Mouse (Mus musculus) heart, embryonic 12.5 days (tissue): ENCODE measurements around the gene Pkd1l3. TPM values are rescaled to one million over a fixed set of nuclear protein-coding genes. Genes with fewer than 3 reads are reported as not detected.

ENCODE experiments used
- ATAC-seq: fragments of 200-750 bp; cut with Nextera tagmentation; 2 replicates; pipeline ENCODE4 v1.8.0; 2017; ENCODE audit warnings: moderate TSS enrichment, moderate library complexity; ENCODE audit not compliant: insufficient number of reproducible peaks, low FRiP score
- H3K27ac ChIP-seq: fragments of 300-500 bp; sonication (generic); 2 replicates; pipeline ENCODE4 v1.5.1; 2016; ENCODE audit warnings: mild to moderate bottlenecking, moderate library complexity; ENCODE audit not compliant: poor library complexity, severe bottlenecking
- H3K27me3 ChIP-seq: fragments of 300-500 bp; sonication (generic); replicated peaks from 2 replicates; pipeline ENCODE4 v1.6.1; 2016; ENCODE audit warnings: mild to moderate bottlenecking, moderate library complexity
- H3K36me3 ChIP-seq: fragments of 300-500 bp; sonication (generic); 2 replicates; pipeline ENCODE4 v1.6.1; 2016; ENCODE audit warnings: mild to moderate bottlenecking, moderate library complexity
- H3K4me1 ChIP-seq: fragments of 300-500 bp; sonication (generic); replicated peaks from 2 replicates; pipeline ENCODE4 v1.6.1; 2016; ENCODE audit warnings: mild to moderate bottlenecking
- H3K4me2 ChIP-seq: fragments of 300-500 bp; sonication (generic); 2 replicates; pipeline ENCODE4 v1.6.1; 2016; ENCODE audit warnings: mild to moderate bottlenecking, moderate library complexity
- H3K4me3 ChIP-seq: fragments of 300-500 bp; sonication (generic); 2 replicates; pipeline ENCODE4 v1.5.1; 2016; ENCODE audit warnings: mild to moderate bottlenecking
- H3K9ac ChIP-seq: fragments of 300-500 bp; sonication (generic); 2 replicates; pipeline ENCODE4 v1.6.1; 2016; ENCODE audit warnings: mild to moderate bottlenecking, moderate library complexity
- H3K9me3 ChIP-seq: fragments of 300-500 bp; sonication (generic); replicated peaks from 2 replicates; pipeline ENCODE4 v1.6.1; 2016; ENCODE audit warnings: mild to moderate bottlenecking, moderate library complexity
- WGBS: fragments of 180-500 bp; shearing (Covaris S2); methylation state at CpG from one replicate; pipeline ENCODE4 v1.1.7; 2016; 5-methylcytosine and 5-hydroxymethylcytosine counted together
- polyA plus RNA-seq: library from polyadenylated mRNA; unstranded; fragments of >200 nt; fragmentation: Nextera tagmentation; extraction: Ambion mirVana; gene quantifications from 2 replicates; pipeline ENCODE4 v1.2.1, GENCODE M21; 2016

Pkd1l3 gene
- polyA plus RNA-seq, 1 experiment from 2014 or later, result 0.32 TPM

DNA sequence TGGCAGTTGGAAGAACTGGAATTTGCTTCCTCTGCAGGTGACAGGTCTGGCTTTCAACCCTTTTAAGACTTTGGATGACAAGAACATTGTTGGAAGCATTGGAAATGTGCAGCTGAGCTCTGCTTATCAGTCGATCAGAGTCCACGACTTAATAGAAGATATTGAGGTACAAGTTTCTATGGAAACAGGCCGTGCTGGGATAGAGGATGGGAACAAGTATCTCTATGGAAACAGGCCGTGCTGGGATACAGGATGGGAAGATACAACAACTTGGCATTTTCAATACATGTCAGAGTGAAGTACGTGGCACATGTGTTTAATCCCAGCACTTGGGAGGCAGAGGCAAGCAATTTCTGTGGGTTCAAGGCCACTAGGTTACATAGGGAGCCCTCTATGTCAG lies 18.2 kb downstream of the Pkd1l3 start:
- Histone ChIP-seq H3K4me2 (no peak overlapping the region), H3K4me1 (no peaks in the 10 kb centered on the region), H3K9me3 (no peaks in the 10 kb centered on the region), H3K4me3 (no peak overlapping the region), H3K27ac (no peak overlapping the region), H3K36me3 (no peaks in the 10 kb centered on the region), H3K9ac (no peak overlapping the region), H3K27me3 (0 out of 2 replicates have a peak, but pooled peaks cover 2% of the 10 kb centered on the region)
- WGBS, result 73% methylated on average over 5 of the region's 5 CpGs
- ATAC-seq, result no peak

GRCm38 (mm10) chr8:109635146-109635545 lies 20.8 kb downstream of the Pkd1l3 start:
- Histone ChIP-seq H3K4me3 (no peak overlapping the region), H3K9ac (no peak overlapping the region), H3K4me1 (no peaks in the 10 kb centered on the region), H3K9me3 (no peaks in the 10 kb centered on the region), H3K4me2 (no peak overlapping the region), H3K27me3 (peaks cover 5% of the 10 kb centered on the region; the same call in 1 of the 2 replicates), H3K27ac (no peak overlapping the region), H3K36me3 (no peaks in the 10 kb centered on the region)
- WGBS, result 82% methylated on average over 8 of the region's 8 CpGs
- ATAC-seq, result no peak

DNA sequence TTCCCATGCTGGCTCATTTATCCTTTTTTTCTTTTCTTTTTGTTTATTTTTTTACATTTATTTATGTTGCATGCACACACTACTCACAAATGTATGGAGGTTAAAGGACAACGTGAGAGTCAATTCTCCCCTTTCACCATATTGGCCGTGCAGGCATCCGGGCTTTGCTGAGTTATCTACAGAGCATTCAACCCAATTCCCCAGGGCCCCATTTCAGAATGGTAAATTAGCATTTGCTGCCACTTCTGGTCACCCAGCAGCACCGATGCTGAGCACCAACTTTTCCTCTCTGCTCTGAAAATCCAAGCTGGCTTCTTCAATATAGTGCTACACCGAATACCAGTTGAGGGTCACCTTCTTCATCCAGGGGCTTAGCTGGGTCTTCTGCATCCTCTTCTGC lies 24.5 kb downstream of the Pkd1l3 start:
- WGBS, result 77% methylated on average over 5 of the region's 5 CpGs
- no peak overlapping the region for H3K4me3 ChIP-seq
- ATAC-seq, result no peak
- H3K4me1 ChIP-seq, result no peaks in the 10 kb centered on the region
- no peaks in the 10 kb centered on the region for H3K9me3 ChIP-seq
- H3K9ac ChIP-seq, result no peak overlapping the region
- H3K27me3 ChIP-seq, result peaks cover 5% of the 10 kb centered on the region; the same call in 1 of the 2 replicates
- H3K4me2 ChIP-seq, result no peak overlapping the region
- H3K27ac ChIP-seq, result no peak overlapping the region
- no peaks in the 10 kb centered on the region for H3K36me3 ChIP-seq

DNA sequence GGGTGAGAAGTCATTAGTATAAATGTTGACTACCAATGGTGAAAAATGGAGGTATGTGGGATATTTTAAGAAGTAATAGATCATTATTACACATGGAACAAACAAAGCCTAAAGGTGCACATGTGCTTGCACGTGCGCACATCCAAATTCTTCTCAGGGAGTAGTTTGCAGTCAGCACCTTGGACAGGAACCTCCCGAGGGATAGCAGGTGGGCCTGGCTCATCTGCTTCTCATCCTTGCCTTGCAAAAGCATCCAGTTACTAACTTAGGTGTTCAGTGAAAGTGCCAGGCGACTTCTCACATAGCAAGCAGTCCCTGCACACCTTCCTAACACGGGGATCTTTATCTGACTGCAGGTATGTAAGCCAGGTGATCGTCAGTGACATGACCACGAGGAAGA lies 26.1 kb downstream of the Pkd1l3 start:
- Histone ChIP-seq H3K27me3 (peaks cover 5% of the 10 kb centered on the region; the same call in 1 of the 2 replicates), H3K4me3 (no peak overlapping the region), H3K27ac (no peak overlapping the region), H3K9ac (no peak overlapping the region), H3K9me3 (peaks cover 4% of the 10 kb centered on the region; the same call in 1 of the 2 replicates), H3K4me2 (no peak overlapping the region), H3K36me3 (no peaks in the 10 kb centered on the region), H3K4me1 (no peaks in the 10 kb centered on the region)
- no peak for ATAC-seq
- 57% methylated on average over 7 of the region's 7 CpGs for WGBS

- H3K9me3 ChIP-seq, result peaks cover 4% of the 10 kb centered on the region; the same call in 1 of the 2 replicates
- no peak overlapping the region for H3K4me3 ChIP-seq
- H3K36me3 ChIP-seq, result no peaks in the 10 kb centered on the region
- no peaks in the 10 kb centered on the region for H3K4me1 ChIP-seq
- no peak overlapping the region for H3K4me2 ChIP-seq
- no peak for ATAC-seq
- H3K27me3 ChIP-seq, result peaks cover 5% of the 10 kb centered on the region
- 83% methylated on average over 5 of the region's 5 CpGs for WGBS
- H3K27ac ChIP-seq, result no peak overlapping the region
- no peak overlapping the region for H3K9ac ChIP-seq
Measured at GRCm38 (mm10) chr8:109641236-109641635, 26.9 kb downstream of the Pkd1l3 start.

GRCm38 (mm10) chr8:109647331-109647730 lies 33.0 kb downstream of the Pkd1l3 start:
- no peak overlapping the region for H3K4me2 ChIP-seq
- H3K4me3 ChIP-seq, result no peak overlapping the region
- 62% methylated on average over 11 of the region's 11 CpGs for WGBS
- H3K9me3 ChIP-seq, result peaks cover 4% of the 10 kb centered on the region; the same call in 1 of the 2 replicates
- no peaks in the 10 kb centered on the region for H3K36me3 ChIP-seq
- H3K27me3 ChIP-seq, result peaks cover 6% of the 10 kb centered on the region; the same call in 1 of the 2 replicates
- no peaks in the 10 kb centered on the region for H3K4me1 ChIP-seq
- no peak for ATAC-seq
- no peak overlapping the region for H3K27ac ChIP-seq
- H3K9ac ChIP-seq, result no peak overlapping the region

- H3K27ac ChIP-seq, result no peak overlapping the region
- H3K4me1 ChIP-seq, result no peaks in the 10 kb centered on the region
- H3K4me3 ChIP-seq, result no peak overlapping the region
- no peaks in the 10 kb centered on the region for H3K36me3 ChIP-seq
- H3K27me3 ChIP-seq, result peaks cover 9% of the 10 kb centered on the region; the same call in 1 of the 2 replicates
- WGBS, result 32% methylated on average over 7 of the region's 7 CpGs
- peaks cover 4% of the 10 kb centered on the region; the same call in 1 of the 2 replicates for H3K9me3 ChIP-seq
- H3K4me2 ChIP-seq, result no peak overlapping the region
- no peak overlapping the region for H3K9ac ChIP-seq
- no peak for ATAC-seq
Measured at GRCm38 (mm10) chr8:109648469-109648868, 34.2 kb downstream of the Pkd1l3 start.

- H3K9me3 ChIP-seq, result no peaks in the 10 kb centered on the region
Measured at GRCm38 (mm10) chr8:109650801-109651200, 36.5 kb downstream of the Pkd1l3 start.

DNA sequence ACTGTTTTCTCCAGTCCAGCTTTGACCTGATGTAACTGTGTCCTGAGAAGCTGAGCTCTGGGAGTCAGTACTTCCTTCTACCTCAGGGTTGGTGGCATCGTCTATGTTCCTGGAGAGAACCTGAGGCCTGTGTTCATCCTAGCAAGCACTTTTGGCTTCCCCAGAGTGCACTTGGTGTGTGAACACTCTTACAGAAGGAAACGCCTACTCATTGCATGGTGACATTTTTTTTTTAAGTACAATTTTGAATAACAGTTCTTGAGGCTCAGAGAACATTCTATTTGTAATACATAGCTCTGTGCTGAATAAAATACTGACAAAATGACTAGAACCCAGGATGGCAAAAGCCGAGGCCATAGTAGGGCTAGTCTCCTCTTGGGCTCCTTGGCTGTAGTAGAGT lies 42.5 kb downstream of the Pkd1l3 start:
- Histone ChIP-seq H3K4me3 (no peak overlapping the region), H3K9me3 (no peaks in the 10 kb centered on the region), H3K27ac (no peak overlapping the region), H3K9ac (no peak overlapping the region), H3K4me1 (no peaks in the 10 kb centered on the region), H3K27me3 (peaks cover 5% of the 10 kb centered on the region; the same call in 1 of the 2 replicates), H3K36me3 (no peaks in the 10 kb centered on the region), H3K4me2 (no peak overlapping the region)
- 77% methylated on average over 3 of the region's 3 CpGs for WGBS
- ATAC-seq, result no peak

More at GRCm38 (mm10) chr8:109650801-109651200, 36.5 kb downstream of the Pkd1l3 start:
- Histone ChIP-seq H3K27ac (no peak overlapping the region), H3K27me3 (peaks cover 10% of the 10 kb centered on the region; the same call in 1 of the 2 replicates), H3K4me3 (no peak overlapping the region), H3K4me2 (no peak overlapping the region), H3K4me1 (no peaks in the 10 kb centered on the region), H3K36me3 (no peaks in the 10 kb centered on the region), H3K9ac (no peak overlapping the region)
- ATAC-seq, result no peak
- 78% methylated on average over 10 of the region's 10 CpGs for WGBS

DNA sequence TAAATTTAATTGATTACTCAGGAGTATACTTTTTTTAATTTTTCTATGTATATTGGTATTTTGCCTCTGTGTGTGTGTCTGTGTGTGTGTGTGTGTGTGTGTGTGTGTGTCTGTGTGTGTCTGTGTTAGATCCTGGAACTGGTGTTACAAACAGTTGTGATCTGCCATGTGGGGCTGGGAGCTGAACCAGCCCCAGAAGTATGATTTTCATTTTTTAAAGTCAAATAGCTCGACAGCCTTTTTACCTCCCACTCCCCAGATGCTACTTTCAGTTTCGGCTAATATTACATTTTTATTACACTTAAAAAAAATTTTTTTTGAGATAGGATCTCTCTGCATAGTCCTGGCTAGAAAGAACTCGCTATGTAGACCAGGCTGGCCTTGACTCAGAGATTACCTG lies 48.0 kb downstream of the Pkd1l3 start:
- no peak for ATAC-seq
- WGBS, result 78% methylated on average over 3 of the region's 3 CpGs

DNA sequence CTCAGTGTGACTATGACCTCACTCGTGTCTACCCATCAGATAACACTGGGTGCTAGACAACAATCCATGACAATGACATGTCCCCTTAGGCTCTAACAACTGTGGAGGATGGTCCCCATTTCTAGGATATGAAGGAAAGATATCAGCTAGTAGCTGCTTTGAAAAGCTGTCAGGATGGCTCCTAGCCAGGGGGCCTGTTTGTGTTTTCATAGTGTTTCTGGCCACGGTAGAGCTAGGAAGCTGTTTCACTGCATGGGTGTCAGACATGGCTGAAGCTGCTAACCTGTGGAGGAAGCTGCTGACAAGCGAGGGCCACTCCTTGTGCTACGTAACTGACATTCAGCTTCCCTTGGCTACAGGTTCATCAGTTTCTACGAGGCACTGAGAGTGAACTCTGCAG lies 52.3 kb downstream of the Pkd1l3 start:
- no peaks in the 10 kb centered on the region for H3K9me3 ChIP-seq
- H3K27me3 ChIP-seq, result no peaks in the 10 kb centered on the region
- no peak for ATAC-seq
- H3K4me3 ChIP-seq, result no peak overlapping the region
- H3K36me3 ChIP-seq, result peaks cover 47% of the 10 kb centered on the region
- H3K9ac ChIP-seq, result no peak overlapping the region
- H3K4me2 ChIP-seq, result no peak overlapping the region
- no peak overlapping the region for H3K27ac ChIP-seq
- WGBS, result 70% methylated on average over 5 of the region's 5 CpGs
- no peaks in the 10 kb centered on the region for H3K4me1 ChIP-seq

More for the DNA sequence above, 48.0 kb downstream of the Pkd1l3 start:
- H3K36me3 ChIP-seq, result peaks cover 5% of the 10 kb centered on the region; the same call in 1 of the 2 replicates
- no peak overlapping the region for H3K27ac ChIP-seq
- H3K9me3 ChIP-seq, result no peaks in the 10 kb centered on the region
- no peaks in the 10 kb centered on the region for H3K27me3 ChIP-seq
- no peak overlapping the region for H3K9ac ChIP-seq
- no peaks in the 10 kb centered on the region for H3K4me1 ChIP-seq
- no peak overlapping the region for H3K4me3 ChIP-seq
- no peak overlapping the region for H3K4me2 ChIP-seq

DNA sequence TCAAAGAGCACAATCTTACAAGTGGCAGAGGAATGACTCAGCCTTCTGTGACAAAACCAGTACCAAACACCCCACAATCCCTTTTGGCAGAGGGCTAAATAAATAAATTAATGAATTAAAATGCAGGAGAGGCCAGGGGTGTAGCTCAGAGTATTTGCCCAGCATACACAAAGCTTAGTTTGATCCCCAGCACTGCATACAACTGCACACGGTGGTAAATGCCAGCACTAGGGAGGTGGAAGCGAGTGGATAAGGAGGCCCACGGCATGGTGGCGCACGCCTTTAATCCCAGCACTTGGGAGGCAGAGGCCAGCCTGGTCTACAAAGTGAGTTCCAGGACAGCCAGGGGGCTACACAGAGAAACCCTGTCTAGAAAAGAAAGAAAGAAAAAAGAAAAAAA lies 58.3 kb downstream of the Pkd1l3 start:
- Histone ChIP-seq H3K9me3 (no peaks in the 10 kb centered on the region), H3K4me3 (no peak overlapping the region), H3K27me3 (no peaks in the 10 kb centered on the region), H3K4me2 (no peak overlapping the region), H3K4me1 (no peaks in the 10 kb centered on the region), H3K36me3 (peaks cover 97% of the 10 kb centered on the region), H3K27ac (no peak overlapping the region), H3K9ac (no peak overlapping the region)
- no peak for ATAC-seq
- WGBS, result 88% methylated on average over 5 of the region's 5 CpGs
